Mouse (Mus musculus): ENCODE data around the gene Scd4.
A peak's percentile ranks its signal among the peaks of the same experiment; 100 is the strongest.

Scd4 gene

GRCm38 (mm10) chr19:44377629-44378375 is 44.9 kb downstream of the Scd4 start:
- no peak for DNase-seq (ENCODE audit: low spot score)

GRCm38 (mm10) chr19:44379090-44379489 is 46.2 kb downstream of the Scd4 start:
- DNase-seq (ENCODE audit: low spot score): no peak

- no peak for DNase-seq (ENCODE audit: low spot score)
Measured at GRCm38 (mm10) chr19:44380065-44380464, 47.2 kb downstream of the Scd4 start.

- no peak for DNase-seq (ENCODE audit: low spot score)
Measured at GRCm38 (mm10) chr19:44382682-44383321, 49.9 kb downstream of the Scd4 start.

- no peak for DNase-seq (ENCODE audit: low spot score)
Measured at GRCm38 (mm10) chr19:44385887-44386498, 53.1 kb downstream of the Scd4 start.

DNA sequence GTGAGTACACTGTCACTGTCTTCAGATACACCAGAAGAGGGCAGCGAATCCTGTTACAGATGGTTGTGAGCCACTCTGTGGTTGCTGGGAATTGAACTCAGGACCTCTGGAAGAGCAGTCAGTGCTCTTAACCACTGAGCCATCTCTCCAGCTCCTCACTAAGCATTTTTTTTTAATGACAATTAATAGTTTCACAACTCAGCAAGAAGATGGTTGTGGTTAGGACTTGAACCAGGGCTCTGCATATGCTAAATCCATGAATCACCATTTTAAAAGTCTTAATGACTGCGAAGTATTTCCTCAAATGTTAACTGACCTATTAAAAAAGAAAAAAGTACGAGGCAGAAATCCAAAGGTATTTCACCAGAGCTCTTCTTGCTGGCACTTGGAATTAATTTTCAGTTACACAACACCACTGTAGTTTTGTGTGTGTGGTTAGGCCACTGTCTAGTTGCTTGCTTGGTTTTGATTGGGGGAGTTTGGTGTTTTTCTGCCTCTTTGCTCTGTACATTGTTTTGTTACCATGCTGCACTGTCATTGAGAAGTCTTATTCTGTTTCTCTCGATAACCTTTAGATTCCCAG is 54.3 kb downstream of the Scd4 start:
- DNase-seq (ENCODE audit: low spot score): no peak

- DNase-seq (ENCODE audit: low spot score): peak; percentile 11
Measured at GRCm38 (mm10) chr19:44387746-44388474, 55.0 kb downstream of the Scd4 start.

- DNase-seq (ENCODE audit: low spot score): peak; percentile 94
Measured at GRCm38 (mm10) chr19:44388475-44389428, 55.9 kb downstream of the Scd4 start.

GRCm38 (mm10) chr19:44389507-44389906 is 56.6 kb downstream of the Scd4 start:
- DNase-seq (ENCODE audit: low spot score): no peak

DNA sequence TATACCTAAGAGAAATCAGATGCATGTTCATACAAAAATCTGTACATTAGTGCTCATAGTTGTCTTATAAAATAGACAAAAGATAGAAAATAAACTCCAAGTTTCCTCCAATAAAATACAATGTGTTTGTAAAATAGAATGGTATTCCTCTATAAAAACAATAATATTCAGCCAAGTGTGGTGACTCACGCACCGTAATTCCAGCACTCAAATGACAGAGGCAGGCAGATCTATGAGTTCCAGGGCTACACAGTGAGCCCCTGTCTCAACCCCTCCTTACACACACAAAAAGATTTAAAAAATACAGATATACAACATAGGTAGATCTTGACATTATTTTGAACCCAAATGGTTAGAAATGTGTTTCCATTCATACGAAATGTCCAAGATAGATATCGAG is 59.0 kb downstream of the Scd4 start:
- DNase-seq (ENCODE audit: low spot score): no peak

- DNase-seq (ENCODE audit: low spot score): no peak
Measured at GRCm38 (mm10) chr19:44392339-44393009, 59.6 kb downstream of the Scd4 start.

DNA sequence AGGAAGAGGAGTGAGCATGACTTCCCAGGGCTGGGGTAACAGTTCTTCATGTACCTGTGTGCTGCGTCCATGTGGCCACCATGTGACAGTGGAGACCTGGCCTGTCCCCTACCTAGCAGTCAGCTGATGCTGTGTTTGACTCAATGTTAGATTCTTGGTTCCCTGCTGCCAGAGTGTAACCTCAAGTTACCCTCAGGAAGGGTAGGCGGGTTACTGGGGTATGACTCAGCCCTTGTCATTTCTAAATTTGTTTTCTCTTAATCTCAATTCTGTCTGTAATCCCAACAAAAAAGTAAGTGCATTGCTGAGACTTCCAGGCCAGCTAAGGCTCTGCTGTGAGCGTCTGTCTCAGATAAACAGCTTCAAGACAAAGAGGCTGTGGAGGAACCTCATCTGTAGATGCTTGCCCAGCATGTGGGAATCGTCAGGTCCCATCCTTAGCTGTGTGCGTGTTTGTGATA is 61.1 kb downstream of the Scd4 start:
- DNase-seq (ENCODE audit: low spot score): no peak

DNA sequence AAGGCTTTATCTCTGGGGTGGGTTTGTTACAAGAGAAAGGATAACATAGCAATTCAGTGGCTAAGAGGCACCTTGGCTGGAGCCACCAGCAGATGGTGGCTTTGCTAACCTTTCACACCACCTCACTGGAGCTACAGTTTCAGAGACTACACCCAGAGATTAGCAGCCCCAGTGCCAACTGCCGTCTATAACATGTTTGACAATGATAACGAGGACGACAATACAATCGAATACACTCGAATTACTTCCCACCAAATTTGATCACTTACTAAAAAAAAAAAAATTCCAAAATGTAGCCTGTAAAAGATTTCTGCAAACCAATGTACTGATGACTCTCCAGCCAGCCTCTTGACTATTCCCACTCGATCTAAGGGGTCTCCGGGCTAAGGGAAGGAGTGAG is 62.1 kb downstream of the Scd4 start:
- DNase-seq (ENCODE audit: low spot score): no peak
